Mouse (Mus musculus) heart, adult 2 months (tissue): ENCODE results near the gene Tuba3b.

Source experiments
- CTCF ChIP-seq: fragments of 200-600 bp; IDR thresholded peaks from 2 replicates; pipeline ENCODE4 v1.8.1; 2022; ENCODE audit warnings: antibody characterized with exemption, mild to moderate bottlenecking, moderate library complexity
- POLR2A ChIP-seq: fragments of 200-500 bp; IDR thresholded peaks from 2 replicates; pipeline ENCODE4 v1.6.1; 2011; ENCODE audit warnings: mild to moderate bottlenecking, low read depth, low read length, control low read depth; ENCODE audit not compliant: insufficient read depth

DNA sequence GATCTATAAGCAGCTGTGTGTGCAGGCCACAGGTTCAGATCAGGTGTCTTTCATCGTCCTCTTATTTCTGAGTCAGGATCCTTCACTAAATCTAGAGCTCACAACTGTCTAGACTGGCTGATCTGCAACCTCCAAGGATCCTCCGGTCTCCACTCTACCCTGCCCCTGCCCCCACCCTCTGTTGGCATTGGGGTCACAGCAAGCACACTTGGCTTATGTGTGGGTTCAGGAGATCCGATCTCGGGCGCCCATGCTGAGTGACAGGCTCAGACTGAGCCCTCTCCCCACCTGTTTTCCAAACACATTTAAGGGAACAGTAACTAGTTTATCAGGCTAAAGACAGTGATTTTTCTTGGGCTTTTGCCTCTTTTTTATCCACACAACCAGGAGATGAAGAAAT is 38.1 kb downstream of the Tuba3b start:
- TF ChIP-seq CTCF = no peak
- TF ChIP-seq POLR2A = no peak
